21 mouse cellular contexts compared by ENCODE assay signal in the genomic region with DNA sequence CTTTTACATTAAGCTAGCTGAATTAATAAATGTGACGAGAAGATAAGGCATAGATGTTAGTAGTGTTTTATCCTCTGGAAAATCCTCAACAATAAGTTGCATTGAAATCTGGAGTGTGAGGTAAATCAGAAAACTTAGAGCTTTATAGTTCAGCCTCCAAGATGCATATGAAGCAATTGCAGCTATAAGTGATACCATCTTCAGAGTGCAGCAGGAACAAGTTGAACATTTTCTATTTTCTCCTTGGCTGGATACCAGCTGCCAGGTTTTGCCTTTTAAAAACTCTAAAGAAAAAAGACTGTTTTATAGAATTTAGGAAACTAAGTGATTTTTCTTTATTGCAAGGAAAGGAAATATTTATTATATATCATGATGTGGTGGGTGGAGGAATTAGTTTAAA.
"Had no signal": no experiment of that assay in that cellular context is flagged by ENCODE, and none has a peak within 500 bp of the region (broad histone marks: within the 10 kb centered on the region; RNA-seq: fewer than 3 reads in every experiment).

No protein-coding gene starts in this region.

- H3K4me1 ChIP-seq: intestine, embryonic 15.5 days; kidney, embryonic 15.5 days; limb, embryonic 13.5 days; liver, embryonic 12.5 days; liver, embryonic 15.5 days; lung, embryonic 15.5 days; stomach, embryonic 15.5 days had no signal

- H3K9ac ChIP-seq: intestine, embryonic 15.5 days; kidney, embryonic 15.5 days; limb, embryonic 13.5 days; liver, embryonic 12.5 days; liver, embryonic 15.5 days; lung, embryonic 15.5 days; stomach, embryonic 15.5 days had no signal

- H3K27ac ChIP-seq: intestine, embryonic 15.5 days; kidney, embryonic 15.5 days; limb, embryonic 13.5 days; liver, embryonic 12.5 days; liver, embryonic 15.5 days; lung, embryonic 15.5 days; stomach, embryonic 15.5 days had no signal

- H3K4me3 ChIP-seq: intestine, embryonic 15.5 days; kidney, embryonic 15.5 days; limb, embryonic 13.5 days; liver, embryonic 12.5 days; liver, embryonic 15.5 days; lung, embryonic 15.5 days; stomach, embryonic 15.5 days had no signal

- H3K9me3 ChIP-seq: intestine, embryonic 15.5 days; kidney, embryonic 15.5 days; limb, embryonic 13.5 days; liver, embryonic 12.5 days; liver, embryonic 15.5 days; lung, embryonic 15.5 days; stomach, embryonic 15.5 days had no signal

- DNase-seq: kidney, adult 11 months; kidney, adult 8-10 months; kidney, postnatal 10 days; kidney, postnatal 36 days; layer of hippocampus, postnatal 36 days; liver; lung, adult 18-20 months; lung, postnatal 10 days; lung, postnatal 36 days; midbrain, embryonic 14.5 days; right cerebral cortex, postnatal 4 days; thymus, adult 18-20 months; thymus, postnatal 36 days had no signal

- ATAC-seq: intestine, embryonic 15.5 days; liver, embryonic 12.5 days had no signal

- H3K36me3 ChIP-seq: intestine, embryonic 15.5 days; kidney, embryonic 15.5 days; limb, embryonic 13.5 days; liver, embryonic 12.5 days; liver, embryonic 15.5 days; lung, embryonic 15.5 days; stomach, embryonic 15.5 days had no signal

- H3K4me2 ChIP-seq: intestine, embryonic 15.5 days; kidney, embryonic 15.5 days; limb, embryonic 13.5 days; liver, embryonic 12.5 days; liver, embryonic 15.5 days; lung, embryonic 15.5 days; midbrain, embryonic 11.5 days; stomach, embryonic 15.5 days had no signal

- H3K27me3 ChIP-seq: intestine, embryonic 15.5 days; kidney, embryonic 15.5 days; limb, embryonic 13.5 days; liver, embryonic 12.5 days; liver, embryonic 15.5 days; lung, embryonic 15.5 days; stomach, embryonic 15.5 days had no signal
